In the genomic region with DNA sequence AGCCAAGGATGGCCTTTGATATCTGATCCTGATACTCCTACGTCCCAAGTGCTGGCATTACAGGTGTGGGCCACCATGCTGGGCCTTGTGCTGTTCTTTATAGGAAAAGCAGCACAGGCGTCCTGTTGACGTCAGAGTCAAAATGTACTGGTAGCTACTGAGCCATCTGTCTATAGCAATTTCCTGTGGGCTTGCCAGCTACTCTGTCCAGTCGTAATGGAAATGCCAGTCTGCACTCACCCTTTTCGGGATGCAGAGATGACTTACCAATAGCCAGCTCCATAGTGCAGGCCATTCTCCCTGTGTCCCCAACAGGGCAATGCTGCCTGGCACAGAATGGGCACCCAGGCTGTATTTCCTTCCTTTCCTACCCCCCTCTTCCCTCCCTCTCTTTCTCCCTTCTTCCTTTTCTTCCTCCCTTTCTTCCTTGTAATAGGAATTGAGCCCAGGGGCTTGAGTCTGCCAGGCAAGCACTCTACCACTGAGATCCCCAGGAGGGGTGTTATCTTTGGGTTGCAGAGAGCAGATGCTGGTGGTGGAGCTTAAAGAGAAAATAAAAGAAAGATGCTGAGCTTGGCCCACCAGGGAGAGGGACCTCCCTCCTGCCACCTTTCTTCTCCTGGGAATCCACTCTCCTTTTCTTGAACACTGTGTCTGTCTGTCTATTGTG, we compare ENCODE assay signal across 10 mouse cellular contexts.
A peak's percentile ranks its signal among the peaks of the same experiment; 100 is the strongest.
DNase-seq lines count a peak whose midpoint lies in the region; ATAC-seq and TF ChIP-seq lines count a peak whose summit lies in the region.
"Had no signal": no experiment of that assay in that cellular context is flagged by ENCODE, and none has a peak within 500 bp of the region (broad histone marks: within the 10 kb centered on the region; RNA-seq: fewer than 3 reads in every experiment).

No protein-coding gene starts in this region.

- H3K4me1 ChIP-seq in kidney, embryonic 14.5 days (ENCODE audit: control insufficient read depth, insufficient read depth, low read length), result peaks cover 8% of the 10 kb centered on the region
- peaks cover 40% of the 10 kb centered on the region for H3K4me1 ChIP-seq in heart, embryonic 16.5 days (ENCODE audit: control insufficient read depth, insufficient read depth, low read length)
- 0 out of 2 replicates have a peak, but pooled peaks cover 2% of the 10 kb centered on the region for H3K4me1 ChIP-seq in midbrain, postnatal 0 days (ENCODE audit: insufficient read depth, low read length)
- peaks cover 20% of the 10 kb centered on the region for H3K4me1 ChIP-seq in lung, adult 2 months (ENCODE audit: control insufficient read depth, insufficient read depth, low read length)

- no peaks in the 10 kb centered on the region for H3K27me3 ChIP-seq in kidney, embryonic 14.5 days (ENCODE audit: control insufficient read depth, insufficient read depth, low read length)
- no peaks in the 10 kb centered on the region for H3K27me3 ChIP-seq in heart, embryonic 16.5 days (ENCODE audit: control insufficient read depth, insufficient read depth, low read length)
- H3K27me3 ChIP-seq in midbrain, postnatal 0 days (ENCODE audit: insufficient read depth, low read length), result no peaks in the 10 kb centered on the region

- ATAC-seq in kidney, embryonic 14.5 days (ENCODE audit: low FRiP score, low TSS enrichment), result no peak
- no peak for ATAC-seq in heart, embryonic 16.5 days (replicated peaks; ENCODE audit: extremely low read depth, insufficient read depth, low FRiP score)
- peak; percentile 74 for ATAC-seq in midbrain, postnatal 0 days (ENCODE audit: low FRiP score)

- 68% methylated on average over 5 of the region's 5 CpGs for WGBS in kidney, embryonic 14.5 days
- WGBS in heart, embryonic 16.5 days, result 55% methylated on average over 5 of the region's 5 CpGs
- WGBS in midbrain, postnatal 0 days, result 73% methylated on average over 5 of the region's 5 CpGs
- WGBS in lung, adult 2 months, result 62% methylated on average over 5 of the region's 5 CpGs

- H3K27ac ChIP-seq in kidney, embryonic 14.5 days (ENCODE audit: low read depth, low read length), result peak overlapping the region; percentile 62; the same call in 1 of the 2 replicates
- H3K27ac ChIP-seq in heart, embryonic 16.5 days (ENCODE audit: low read length), result peak overlapping the region; percentile 87
- peak overlapping the region; percentile 83 for H3K27ac ChIP-seq in midbrain, postnatal 0 days (ENCODE audit: low read depth, low read length)

- no peak overlapping the region for H3K9ac ChIP-seq in kidney, embryonic 14.5 days (ENCODE audit: low read depth, low read length)
- peak overlapping the region; percentile 35 for H3K9ac ChIP-seq in heart, embryonic 16.5 days (ENCODE audit: low read length)
- H3K9ac ChIP-seq in midbrain, postnatal 0 days (replicated peaks; ENCODE audit: low read length, poor library complexity, severe bottlenecking), result peak overlapping the region; percentile 44

- no peaks in the 10 kb centered on the region for H3K36me3 ChIP-seq in kidney, embryonic 14.5 days (ENCODE audit: control insufficient read depth, insufficient read depth, low read length)
- no peaks in the 10 kb centered on the region for H3K36me3 ChIP-seq in heart, embryonic 16.5 days (ENCODE audit: control insufficient read depth, insufficient read depth)
- no peaks in the 10 kb centered on the region for H3K36me3 ChIP-seq in midbrain, postnatal 0 days (ENCODE audit: insufficient read depth, low read length)
- H3K36me3 ChIP-seq: G1E had no signal

- no peaks in the 10 kb centered on the region for H3K9me3 ChIP-seq in kidney, embryonic 14.5 days (ENCODE audit: control insufficient read depth, low read length)
- H3K9me3 ChIP-seq in heart, embryonic 16.5 days (replicated peaks; ENCODE audit: control insufficient read depth, low read length), result no peaks in the 10 kb centered on the region
- no peaks in the 10 kb centered on the region for H3K9me3 ChIP-seq in midbrain, postnatal 0 days (ENCODE audit: low read length)
- H3K9me3 ChIP-seq: G1E; megakaryocyte, embryonic 14.5 days had no signal

- TF ChIP-seq CTCF in midbrain, postnatal 0 days (IDR thresholded peaks at IDR 0.05), result no peak
- no peak for TF ChIP-seq CTCF in lung, adult 2 months (IDR thresholded peaks at IDR 0.05; ENCODE audit: insufficient read depth, low read length)

- no peak overlapping the region for H3K4me3 ChIP-seq in kidney, embryonic 14.5 days (ENCODE audit: low read length)
- H3K4me3 ChIP-seq in heart, embryonic 16.5 days (ENCODE audit: low read length), result no peak overlapping the region
- no peak overlapping the region for H3K4me3 ChIP-seq in midbrain, postnatal 0 days (ENCODE audit: low read depth, low read length)
- no peak overlapping the region for H3K4me3 ChIP-seq in lung, adult 2 months (replicated peaks; ENCODE audit: extremely low read depth, low read depth, low read length)
- H3K4me3 ChIP-seq: megakaryocyte, embryonic 14.5 days had no signal

- DNase-seq in kidney, adult 11 months, result no peak
- peak; percentile 84 for DNase-seq in cerebellum, adult 9-11 months
- DNase-seq in midbrain, postnatal 0 days (ENCODE audit: low spot score), result no peak
- DNase-seq in lung, adult 2 months, result no peak
- no peak for DNase-seq in spleen, adult 18-20 months
- no peak for DNase-seq in gastrocnemius, adult 8-10 months (ENCODE audit: low spot score in 2 of 2)

- H3K4me2 ChIP-seq in kidney, embryonic 14.5 days (replicated peaks; ENCODE audit: low read depth, low read length), result no peak overlapping the region
- no peak overlapping the region for H3K4me2 ChIP-seq in heart, embryonic 16.5 days (ENCODE audit: low read depth, low read length)
- H3K4me2 ChIP-seq in midbrain, postnatal 0 days (ENCODE audit: low read depth, low read length, poor library complexity, severe bottlenecking), result no peak overlapping the region

- no peak for TF ChIP-seq POLR2A in lung, adult 2 months (IDR thresholded peaks at IDR 0.05; ENCODE audit: borderline replicate concordance, extremely low read depth, low read depth, low read length)
